Mouse (Mus musculus) erythroblast, adult 5-6 weeks (primary cell): ENCODE data around the gene Fam171a2. TPM values are rescaled to one million over a fixed set of nuclear protein-coding genes. Genes with fewer than 3 reads are reported as not detected.

Source experiments
- ATAC-seq: replicated peaks from 2 replicates; pipeline ENCODE4 v1.8.0; 2016; ENCODE audit warnings: moderate number of reproducible peaks, mild to moderate bottlenecking, moderate TSS enrichment, inconsistent platforms; ENCODE audit not compliant: poor library complexity, low FRiP score, severe bottlenecking
- total RNA-seq, 2 experiments: library from RNA; stranded (forward) in 1 of 2; stranded (reverse) in 1 of 2; fragments of 150-400 nt in 1 of 2; fragments of 200-764, 138-1000 nt in 1 of 2; gene quantifications; 2 replicates each; pipeline versions ENCODE4 v1.2.3 to v1.2.4; 2015 to 2017; ENCODE audit warnings: low replicate concordance in 2 of 2

Gene Fam171a2
- total RNA-seq, 2 experiments from 2014 or later = not detected

DNA sequence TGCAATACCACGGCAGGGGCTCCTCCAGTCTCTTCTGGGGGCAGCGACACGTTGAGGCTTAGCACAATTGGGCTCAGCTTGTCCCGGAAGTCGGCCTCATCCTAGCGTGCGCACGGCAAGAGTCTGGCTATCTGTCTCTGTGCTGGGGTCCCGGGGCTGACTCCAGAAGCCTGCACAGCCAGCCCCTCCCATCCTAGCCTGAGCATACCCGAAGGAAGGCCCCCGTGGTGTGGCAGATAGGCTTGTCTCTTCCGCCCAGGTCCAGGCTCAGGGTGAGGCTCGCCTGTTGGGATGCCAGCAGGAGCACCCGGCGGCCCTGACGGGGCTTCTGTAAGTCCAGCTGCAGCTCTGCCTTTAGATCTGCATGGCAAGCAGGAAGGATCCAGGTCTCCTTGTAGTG is 13.1 kb upstream of the Fam171a2 start:
- ATAC-seq = no peak

- peak; percentile 68 for ATAC-seq
These were observed 8.4 kb upstream of the Fam171a2 start for GRCm38 (mm10) chr11:102455740-102456396.

- ATAC-seq = no peak
These were observed 5.6 kb upstream of the Fam171a2 start for GRCm38 (mm10) chr11:102453131-102453530.

GRCm38 (mm10) chr11:102449043-102450008 is 1.8 kb upstream of the Fam171a2 start:
- no peak for ATAC-seq

DNA sequence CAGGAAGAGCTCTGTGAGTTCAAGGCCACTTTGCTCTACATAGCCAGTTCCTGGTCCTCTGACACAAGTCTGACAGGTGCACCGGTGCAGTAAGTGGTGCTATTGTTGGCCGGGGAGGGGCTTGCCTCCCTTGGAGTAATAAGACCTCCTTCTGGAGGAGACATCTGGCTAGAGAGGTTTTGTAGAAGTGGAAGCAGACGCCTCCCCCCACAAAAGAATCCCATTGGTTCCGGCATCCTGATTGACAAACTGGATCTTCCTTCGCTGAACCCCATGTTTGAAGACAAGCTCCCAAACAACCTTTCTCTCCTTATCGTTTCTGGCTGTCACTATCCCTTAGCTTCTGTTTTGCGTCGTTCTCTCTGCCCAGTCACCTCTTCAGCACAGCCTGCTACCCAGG is 845 bp upstream of the Fam171a2 start:
- ATAC-seq = no peak

- ATAC-seq = 0 out of 2 replicates have a peak, but pooled peaks have one; percentile 44
These were observed 661 bp downstream of the Fam171a2 start for GRCm38 (mm10) chr11:102446581-102447461.

DNA sequence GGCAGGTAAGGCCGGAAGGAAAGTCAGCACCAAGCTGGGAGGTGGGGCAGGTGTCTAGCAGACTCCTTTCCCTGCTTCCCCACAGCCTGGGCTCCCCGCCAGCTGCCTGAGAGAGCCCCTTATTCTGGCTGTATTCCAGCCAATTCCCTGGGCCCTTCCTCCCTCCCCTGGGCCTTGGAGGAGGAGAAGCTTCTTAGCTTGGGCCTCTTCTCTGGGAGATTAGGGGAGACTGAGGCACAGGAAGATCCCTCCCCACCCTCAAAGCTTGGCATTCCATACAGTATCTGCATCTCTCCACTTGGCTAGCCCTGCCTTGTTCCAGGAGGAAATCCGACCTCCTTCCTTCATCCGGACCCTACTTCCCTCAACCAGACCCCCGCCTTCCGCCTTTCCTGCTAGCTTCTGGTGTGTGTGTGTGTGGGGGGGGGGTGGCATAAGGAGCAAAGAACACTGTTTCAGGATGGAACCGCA is 1.6 kb downstream of the Fam171a2 start:
- ATAC-seq = no peak

DNA sequence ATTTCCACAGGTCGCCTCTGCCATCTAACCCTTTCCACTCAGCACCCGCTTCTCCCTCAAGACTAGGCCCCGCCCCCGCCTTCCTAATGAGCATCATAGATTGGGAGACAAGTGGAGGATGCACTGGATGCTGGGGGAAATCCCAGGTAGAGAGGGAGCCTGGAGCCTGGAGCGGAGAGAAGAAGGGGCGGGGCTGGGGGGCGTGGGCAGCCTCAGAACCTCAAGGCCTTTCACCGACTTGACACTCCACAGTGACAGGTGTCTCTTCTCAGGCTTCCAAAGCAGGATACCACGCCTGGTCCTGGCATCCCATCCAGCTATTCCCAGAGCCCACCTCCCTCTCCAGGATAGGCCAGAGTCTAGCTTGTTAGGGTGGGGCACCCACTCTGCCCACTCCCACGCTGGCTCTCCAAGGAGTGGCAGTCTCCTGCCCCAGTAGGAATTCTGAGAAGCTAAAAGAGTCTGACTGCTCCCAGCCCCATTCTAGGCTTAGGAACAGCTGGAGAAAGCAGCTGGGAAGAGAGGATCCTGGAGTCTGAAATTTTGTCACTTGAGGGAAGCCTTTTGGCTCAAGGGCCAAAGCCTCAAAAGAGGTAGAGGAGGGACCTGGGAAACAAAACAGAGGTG is 2.1 kb downstream of the Fam171a2 start:
- no peak for ATAC-seq

- ATAC-seq = no peak
These were observed 2.7 kb downstream of the Fam171a2 start for GRCm38 (mm10) chr11:102444781-102445180.

DNA sequence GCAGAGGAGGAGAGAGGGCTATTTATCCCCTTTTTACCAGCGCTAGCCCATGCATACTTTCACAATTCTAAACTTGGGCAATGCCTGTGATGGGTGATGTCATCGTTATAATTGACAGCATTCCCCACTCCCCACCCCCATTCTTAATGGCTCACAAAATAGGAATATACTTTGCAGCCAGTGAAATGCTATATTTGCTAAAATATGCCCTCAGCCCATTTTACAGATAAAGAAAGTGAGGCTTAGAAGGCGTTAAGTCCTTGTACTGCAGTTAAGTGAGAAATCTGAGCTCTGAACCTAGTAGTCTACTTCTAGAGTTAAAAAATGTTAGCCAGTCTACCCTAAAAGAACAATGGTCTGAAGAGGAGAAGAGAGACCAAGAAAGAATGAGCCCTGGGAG is 3.2 kb downstream of the Fam171a2 start:
- ATAC-seq = no peak

DNA sequence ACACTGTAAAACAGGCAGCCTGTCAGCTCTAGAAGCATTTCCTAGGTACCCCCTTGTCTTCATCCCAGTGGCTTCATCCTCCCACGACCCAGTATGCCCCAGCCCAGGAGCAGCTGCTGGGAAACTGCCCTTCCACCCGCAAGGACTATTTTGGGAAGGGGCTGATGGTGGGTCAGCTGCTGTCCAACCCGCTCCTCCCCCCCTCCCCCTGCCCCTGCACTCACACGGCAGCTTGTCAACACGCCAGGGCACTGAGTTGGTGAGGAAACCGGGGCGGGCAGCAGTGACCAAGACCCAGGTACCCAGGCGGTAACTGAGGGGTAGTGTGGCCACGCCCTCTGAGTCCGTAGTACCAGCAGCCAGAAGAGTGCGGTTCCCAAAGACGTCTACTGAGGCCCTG is 3.7 kb downstream of the Fam171a2 start:
- no peak for ATAC-seq

DNA sequence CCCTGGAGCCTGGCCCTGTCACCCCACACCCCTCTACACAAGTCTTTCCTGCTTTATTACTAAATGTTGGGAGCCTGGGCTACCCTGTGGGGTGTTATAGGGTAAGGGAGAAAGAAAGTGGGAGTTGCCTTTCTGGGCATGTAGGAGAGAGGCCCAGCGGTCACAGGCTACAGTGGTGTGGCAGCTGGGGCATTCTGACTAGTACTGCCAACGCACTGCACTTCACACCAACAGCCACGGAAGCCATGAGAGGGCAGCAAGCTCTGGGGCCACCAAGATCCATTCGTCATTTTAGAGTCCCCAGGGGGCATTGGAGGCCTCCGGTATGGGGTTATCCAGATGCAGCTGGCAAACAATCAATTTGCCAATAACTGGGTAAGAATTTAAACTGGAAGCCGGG is 5.4 kb downstream of the Fam171a2 start:
- no peak for ATAC-seq

DNA sequence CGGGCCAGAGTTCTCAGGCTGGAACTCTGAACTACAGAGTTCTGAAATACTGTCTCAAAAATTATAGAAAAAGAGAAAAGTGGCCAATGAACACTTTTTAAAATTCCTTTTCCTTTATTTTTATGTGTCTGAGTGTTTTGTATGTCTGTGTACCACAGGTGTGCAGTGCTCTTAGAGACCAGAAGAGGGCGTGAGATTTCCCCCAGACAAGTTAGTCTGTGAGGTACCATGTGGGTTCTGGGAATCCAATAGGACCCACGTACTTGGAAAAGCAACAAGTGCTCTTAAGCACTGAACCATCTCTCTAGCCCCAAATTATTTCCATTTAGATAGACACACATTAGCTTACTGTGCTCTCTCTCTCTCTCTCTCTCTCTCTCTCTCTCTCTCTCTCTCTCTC is 6.0 kb downstream of the Fam171a2 start:
- ATAC-seq = no peak

DNA sequence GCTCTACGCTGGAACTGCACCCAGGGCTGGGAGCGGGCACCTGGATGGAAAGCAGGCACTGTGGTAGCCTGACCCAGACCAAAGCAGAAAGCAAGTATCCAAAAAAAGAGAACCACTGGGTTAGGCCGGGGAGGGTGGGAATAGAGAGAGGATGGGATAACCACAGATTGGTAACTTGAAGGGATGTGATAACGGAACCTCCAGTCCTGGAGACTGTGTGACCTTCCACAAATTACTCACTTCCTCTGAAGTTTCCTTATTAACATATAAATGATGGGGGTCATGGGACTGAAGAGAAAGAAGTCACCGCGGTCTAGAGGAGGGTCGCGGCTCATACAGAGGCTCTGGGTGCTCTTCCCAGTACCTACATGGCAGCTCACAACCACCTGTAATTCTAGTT is 7.2 kb downstream of the Fam171a2 start:
- ATAC-seq = no peak

GRCm38 (mm10) chr11:102439093-102440082 is 8.1 kb downstream of the Fam171a2 start:
- no peak for ATAC-seq

DNA sequence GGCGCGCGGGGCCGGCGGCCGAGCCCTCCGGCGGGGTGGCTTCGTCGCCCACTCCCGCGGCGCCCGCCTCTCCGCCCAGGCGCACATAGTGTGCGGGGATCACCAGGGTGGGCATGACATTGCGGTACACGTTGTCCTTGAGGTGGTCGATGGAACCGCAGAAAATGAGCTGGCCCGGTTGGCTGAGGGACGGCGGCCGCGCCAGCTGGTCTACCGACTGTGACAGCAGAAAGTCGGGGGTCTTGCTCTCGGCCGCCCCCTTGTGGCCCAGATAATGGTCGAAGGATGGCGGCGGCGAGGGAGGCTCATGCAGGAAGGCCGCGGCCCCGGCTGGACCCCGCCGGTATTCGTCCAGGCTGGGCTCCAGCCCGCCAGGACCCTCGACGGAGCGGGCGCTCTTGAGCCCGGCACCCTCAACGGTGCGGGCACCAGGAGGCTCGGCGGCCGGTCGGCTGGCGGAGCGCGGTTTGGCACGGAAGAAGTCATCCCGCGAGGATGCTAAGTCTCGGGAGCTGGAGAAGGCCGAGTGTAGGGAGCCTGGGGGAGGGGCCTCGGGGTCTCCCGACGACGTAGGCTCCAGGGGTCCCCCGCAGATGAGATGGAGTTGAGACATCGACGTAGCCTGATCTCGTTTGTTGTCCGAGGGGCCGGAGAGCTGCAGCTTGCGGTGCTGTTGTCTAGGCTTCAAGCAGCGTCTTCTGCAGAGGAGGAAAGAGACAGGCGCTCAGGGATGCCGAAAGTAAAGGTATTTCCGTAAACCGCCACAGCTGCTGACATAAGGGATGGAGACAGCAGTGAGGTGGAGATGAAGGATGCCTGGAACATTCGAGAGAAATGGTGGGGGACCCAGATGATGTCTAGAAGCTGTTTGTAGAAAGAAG is 9.0 kb downstream of the Fam171a2 start:
- ATAC-seq = no peak
